Mouse (Mus musculus) heart, adult 11 months (tissue): Measurements from ENCODE around the gene Fam83f.
A peak's percentile ranks its signal among the peaks of the same experiment; 100 is the strongest.
"Not testable (repeated sequence)": the region's sequence is repeated elsewhere in the genome, so short reads cannot be mapped to it uniquely, and the experiment has no call there.

Source experiments
- DNase-seq: peaks from one replicate; pipeline ENCODE4 v3.0.0; 2022

Gene Fam83f

DNA sequence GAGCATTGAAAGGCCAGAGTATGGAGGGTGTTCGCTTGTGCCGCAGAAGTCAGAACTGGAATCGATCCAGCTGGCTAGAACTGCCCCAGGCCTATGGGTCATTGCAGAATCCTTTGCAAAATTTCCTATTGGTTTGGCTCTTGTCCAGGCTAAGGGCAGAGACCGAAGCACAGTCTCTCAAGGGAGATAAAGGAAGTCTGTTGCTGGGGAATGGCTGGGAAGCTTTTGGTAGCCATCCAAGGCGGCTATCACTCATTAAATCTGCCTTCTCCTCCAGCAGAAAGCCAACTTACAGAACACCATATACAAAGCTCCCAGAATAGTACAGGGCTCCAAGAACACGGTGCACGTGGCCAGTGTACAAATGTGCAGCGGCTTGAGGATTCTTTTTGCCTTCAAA, 35.4 kb downstream of the Fam83f start:
- peak; percentile 98 for DNase-seq

DNA sequence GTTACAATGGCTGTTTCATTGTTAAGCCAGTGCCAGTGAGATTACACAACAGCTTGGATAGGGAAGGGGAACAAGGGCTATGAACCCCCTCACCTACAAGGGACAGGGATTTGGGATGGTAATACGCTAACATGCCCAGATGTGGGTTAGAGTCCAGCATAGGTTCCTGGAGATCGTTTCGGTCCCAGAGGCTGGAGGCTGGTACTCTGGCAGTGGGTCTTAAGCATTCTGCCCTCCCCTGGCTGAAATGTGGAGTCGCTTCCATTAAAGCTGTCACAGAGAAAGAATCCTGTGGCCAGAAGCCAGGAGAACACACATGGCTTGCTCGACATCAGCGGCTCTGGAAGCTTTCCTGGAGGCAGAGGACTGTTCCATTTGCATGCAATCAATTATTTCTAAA, 37.9 kb downstream of the Fam83f start:
- peak; percentile 95 for DNase-seq

DNA sequence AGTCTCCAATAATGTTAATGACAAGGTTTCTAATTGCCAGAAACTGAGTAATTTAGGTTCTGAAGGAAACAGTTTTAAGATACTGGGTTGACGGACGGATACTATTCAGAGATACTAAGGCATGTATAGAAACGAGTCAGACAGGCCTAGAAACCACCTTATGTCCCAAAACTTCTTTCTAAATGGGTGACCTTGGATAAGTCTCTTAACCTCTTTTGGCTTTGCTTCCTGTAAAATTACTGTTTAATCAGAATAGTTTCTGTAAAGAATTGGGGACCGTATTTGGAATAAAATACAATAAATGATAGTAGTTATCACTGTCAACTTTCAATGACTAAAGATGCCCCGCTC, 38.6 kb downstream of the Fam83f start:
- DNase-seq, result no peak

DNA sequence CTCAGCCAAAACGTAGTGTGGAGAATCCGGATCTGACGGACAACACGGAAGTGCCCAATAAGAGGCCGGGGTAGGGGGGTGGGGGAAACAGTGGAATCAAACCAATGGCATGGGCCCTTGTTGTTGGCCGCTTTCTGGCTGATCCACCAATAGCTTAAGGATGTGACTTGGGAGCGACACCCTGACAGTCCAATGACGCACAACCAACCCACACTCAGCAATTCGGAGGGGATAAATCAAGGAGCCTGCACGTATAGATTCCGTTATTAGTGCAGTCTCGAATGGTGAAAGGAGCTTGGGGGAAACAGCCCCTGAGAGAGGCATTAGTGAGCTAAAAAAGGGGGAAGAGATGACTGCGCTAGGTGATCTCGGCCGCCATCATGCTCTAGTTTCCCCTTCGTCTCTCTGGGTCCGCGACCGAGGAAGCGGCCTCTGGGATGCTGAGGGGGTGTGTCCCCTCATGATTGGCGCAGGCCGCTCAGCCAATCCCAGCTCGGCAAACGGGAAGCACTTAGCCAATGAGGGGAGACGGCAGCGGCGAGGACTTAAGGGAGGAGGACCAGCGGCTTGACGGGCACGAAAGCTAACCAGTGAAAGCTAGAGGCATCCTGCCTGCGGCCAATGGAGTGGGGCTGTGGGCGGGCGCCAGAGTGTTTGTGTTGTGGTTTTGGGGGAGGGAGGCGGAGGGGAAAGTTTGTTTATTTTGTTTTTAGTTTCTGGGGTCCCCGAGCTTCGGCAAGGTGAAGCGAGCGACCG, 39.1 kb downstream of the Fam83f start, which contains the start of gene Tnrc6b:
Gene Tnrc6b (plus strand): TSS at position 706 of the 756 bp plus-strand sequence.
- DNase-seq, result peak; percentile 100

DNA sequence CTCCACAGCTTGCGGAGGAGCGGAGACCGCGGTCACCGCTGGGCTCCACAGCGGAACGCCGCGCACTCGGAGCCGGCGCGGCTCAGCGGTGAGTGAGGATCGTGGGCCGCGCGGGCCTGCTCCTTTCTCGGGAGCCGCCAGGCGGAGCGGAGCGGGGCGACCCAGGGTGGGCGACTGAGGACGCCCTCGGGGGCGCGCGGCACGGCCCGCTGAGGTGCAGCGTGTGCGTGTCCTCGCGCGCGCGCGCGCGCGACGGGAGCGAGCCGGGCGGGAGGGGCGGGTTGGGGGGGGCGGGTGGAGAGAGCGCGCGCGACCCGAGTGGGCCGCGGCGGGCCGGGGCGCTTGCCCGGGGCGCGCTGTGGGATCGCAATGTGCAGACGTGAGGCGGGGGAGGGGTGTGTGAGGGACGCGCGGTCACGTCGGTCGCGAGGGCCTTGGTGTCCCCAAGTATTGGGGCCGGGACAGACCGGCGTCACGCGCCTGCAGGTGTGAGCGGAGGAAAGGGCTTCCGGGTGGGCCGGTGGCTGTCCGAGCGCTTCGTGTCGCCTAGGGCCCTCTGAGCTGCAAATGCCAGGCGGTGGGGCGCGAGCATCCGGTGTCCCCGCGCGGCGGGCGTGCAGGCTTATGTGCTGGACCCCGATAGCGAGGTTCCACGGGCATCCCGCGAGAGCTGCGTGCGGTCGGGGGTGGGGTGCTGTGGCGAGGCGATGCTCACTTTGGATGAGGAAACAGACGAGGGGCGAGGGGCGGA, 39.9 kb downstream of the Fam83f start:
- DNase-seq, result peak; percentile 97

DNA sequence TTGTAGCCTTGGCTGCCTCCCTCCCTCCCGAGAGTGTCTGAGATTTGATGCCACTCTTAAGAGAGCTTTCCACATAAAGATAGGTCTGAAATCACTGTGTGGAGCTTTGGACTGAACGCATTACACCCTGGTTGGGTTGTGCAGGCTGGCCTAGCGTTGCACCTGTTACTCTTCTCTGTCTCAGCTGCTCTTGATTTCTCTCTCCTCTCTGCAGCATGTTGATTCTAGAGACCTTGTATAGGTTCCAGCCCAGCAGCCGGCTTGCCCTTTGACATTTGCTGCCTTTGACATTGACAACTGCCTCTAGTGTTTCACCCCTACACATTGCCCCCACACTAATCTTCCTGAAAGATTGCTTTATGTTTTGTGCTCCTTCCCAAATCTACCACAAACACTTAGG, 42.7 kb downstream of the Fam83f start:
- DNase-seq, result no peak

DNA sequence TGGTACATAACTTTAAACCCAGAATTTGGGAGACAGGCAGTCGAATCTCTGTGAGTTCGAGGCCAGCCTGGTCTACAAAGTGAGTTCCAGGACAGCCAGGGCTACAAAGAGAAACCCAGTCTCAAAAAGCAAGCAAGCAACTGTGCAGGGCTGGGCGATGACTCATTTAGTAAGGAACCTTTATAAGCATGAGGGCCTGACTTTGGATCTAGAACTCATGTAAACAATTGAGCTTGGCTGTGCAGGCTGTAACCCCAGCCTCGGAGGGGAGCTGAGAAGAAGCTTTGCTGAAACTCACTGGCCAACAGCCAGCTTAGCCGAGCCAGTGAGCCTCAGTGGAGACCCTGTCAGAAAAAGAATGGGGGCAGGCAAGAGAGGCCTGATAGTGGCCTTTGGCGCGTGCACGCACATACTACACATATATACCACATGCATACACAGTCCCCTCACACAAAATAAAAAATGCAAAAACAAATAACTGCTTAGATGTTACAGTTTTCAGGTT, 45.0 kb downstream of the Fam83f start:
- peak; percentile 93 for DNase-seq

DNA sequence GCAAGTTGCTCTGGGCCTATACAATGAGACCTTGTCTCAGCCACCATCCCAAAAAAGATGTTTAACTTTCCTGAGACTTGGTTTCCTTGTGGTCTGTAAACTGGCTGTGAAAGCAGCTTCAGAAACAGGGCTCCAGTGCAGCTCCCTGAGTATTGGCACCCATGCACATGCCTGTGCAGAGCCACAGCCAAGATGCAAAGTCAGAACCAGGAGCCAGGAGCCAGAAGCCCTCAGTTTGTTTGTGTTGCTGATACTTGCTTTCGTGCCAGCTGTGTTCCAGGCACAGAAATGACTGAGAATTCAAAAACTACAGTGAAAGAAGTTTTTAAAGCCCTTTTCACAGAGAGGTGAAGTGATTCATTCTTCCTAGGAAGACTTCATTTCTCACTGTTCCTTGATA, 45.8 kb downstream of the Fam83f start:
- peak; percentile 96 for DNase-seq

DNA sequence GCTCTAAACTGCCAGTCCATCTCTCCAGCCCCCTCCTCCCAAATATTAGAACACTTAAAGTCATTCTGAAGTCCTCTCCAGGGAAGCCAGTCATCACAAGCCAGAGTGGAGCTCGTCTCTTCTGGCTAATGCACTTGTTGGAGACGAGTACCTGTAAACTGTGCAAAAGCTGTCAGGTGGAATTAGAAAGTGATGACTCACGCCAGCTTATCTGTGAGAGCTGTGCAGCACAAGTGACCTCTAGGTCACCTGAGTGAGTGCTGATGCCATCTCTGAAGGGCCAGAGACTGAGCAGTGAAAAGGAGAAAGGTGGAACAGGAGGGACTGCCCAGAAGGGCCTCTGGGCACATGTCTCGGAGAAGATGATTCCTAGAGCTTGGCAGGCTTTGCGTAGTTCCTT, 48.6 kb downstream of the Fam83f start:
- peak; percentile 90 for DNase-seq

DNA sequence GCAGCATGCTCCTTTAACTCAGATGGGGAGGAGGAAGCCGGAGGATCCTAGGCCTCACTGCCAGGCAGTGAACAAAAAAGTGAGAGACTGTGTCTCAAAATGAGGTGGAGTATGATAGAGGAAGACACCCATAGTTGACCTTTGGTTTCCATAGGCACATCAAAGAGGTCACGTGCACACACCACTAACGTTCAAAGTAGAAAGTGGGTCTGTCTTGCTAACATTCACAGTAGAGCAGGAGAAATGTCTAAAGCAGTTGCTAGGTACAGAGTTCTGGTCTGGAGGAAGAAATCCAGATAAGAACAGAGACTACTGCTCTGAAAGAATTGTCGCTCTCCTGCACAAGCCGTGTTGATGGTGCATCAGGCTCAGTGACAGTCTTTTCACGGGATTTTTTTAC, 50.2 kb downstream of the Fam83f start:
- peak; percentile 64 for DNase-seq

DNA sequence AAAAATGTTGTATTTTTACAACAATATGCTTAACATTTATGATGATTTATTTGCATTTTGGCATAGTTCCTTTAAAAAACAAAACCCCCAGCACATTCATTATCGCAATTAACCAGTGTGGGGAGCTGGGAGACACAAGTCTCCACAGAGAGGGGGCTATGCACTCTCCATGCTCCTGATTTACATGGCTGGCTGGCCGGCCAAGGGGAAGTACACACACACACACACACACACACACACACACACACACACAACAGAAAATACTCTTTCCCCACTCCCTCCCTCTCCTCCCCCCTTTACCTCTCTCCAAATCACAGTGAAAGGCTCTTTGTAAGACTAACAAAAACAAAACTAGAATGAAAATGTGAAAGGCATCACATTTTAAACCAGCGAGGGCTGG, 50.7 kb downstream of the Fam83f start:
- peak; percentile 55 for DNase-seq

DNA sequence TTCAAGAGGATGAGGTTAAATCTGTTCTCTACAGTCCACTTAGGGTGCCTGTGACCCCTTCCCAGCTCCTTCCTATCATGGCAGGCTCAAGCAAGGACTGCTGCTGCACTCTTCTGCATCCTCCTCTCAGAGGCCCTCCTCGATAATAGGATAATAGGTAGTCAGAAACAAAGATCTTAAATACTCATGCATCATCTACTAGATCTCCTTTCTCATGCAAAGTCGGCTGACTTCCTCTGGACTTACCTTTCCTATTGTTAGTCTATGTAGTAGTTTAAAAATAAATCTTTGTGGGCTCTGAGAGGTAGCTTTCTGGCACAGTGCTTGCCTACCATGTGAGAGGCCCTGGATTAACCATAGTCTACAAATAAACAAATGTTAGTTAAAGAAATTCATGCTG, 57.8 kb downstream of the Fam83f start:
- DNase-seq, result peak; percentile 2

DNA sequence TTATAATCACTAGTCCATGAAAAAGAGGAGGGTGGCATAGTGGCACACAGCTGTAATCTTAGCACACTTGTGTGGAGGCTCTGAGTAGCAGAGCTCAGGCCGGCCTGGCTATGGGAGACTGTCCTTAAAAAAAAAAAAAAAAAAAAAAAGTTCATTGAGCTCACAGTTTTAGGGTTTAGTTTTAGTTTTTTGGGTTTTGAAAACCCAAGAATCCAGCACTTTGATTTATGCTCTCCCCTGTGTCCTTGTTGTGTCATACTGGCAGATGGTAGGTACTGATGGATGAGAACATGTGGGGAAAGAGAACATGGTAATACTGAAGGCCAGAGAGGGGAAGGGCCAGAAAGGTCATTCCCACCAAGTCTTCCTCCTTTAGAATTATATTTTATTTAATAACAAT, 59.4 kb downstream of the Fam83f start:
- no peak for DNase-seq

DNA sequence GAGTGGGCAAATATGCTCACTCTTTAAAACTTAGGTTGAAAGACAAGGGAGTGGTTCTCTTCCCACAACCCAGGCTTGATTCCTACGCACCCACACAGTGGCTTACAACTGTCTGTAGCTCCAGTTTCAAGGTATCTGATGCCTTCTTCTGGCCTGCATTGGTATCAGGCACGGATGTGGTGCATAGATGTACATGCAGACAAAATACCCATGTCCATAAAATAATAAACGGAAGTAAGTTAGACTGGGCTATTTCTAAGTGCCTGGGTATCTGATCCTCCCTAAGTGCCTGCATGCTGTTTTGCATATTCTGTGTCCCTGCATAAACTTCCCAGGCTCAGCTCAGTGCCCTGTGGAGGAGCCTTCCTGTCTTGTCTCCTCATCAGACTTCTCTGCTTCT, 59.9 kb downstream of the Fam83f start:
- DNase-seq, result peak; percentile 48

DNA sequence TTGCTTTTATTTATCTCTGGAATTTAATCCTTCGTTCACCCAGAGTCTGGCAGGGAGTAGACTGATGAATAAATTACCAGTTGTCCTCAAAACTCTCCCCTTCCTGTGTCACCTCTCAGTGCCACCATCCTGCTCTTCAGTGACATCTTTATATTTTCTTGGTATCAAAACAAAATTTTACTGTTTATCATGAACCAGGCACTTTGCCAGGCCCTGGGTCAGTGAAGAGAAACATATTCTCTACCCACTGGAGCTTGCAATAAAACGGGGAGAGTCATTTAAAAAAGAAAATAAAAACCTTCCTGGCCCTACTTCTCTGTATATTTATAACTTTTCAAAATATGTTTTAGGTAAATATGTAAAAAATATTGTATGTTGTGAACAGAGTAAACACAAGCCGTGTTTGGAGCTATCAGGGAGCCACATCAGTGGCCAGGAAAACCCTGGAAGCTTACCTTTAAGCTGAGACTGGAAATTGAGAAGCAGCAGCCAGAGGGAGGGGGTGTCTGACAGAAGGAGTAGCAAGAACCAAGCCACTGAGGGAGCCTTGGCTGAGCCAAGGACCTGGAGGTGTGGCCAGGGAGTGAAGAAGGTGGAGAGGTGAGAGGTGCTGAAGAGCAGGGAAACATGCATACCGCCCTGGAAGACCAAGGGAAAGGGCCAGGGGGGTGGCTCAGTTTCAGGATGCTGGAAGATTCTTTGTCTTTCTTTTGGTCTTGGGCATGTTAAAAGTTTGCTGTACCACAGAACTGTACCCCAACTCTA, 60.8 kb downstream of the Fam83f start:
- peak; percentile 67 for DNase-seq

DNA sequence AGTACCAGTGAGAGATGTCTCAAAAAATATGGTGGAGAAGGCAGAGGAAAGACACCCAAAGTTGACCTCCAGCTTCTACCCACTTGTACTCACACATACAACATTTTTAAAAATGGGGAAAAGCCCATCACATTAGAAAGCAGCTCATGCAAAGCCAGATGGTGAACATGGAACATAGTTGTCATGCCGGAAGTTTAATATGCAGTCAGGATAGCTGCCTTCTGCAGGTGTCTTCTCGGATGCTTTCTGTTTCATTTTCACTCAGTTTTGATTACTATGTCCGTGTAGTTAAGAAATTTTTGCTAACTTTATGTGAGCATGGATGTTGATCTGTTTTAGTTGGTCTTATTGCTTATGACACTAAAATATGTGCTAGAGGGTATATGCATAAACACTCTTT, 63.7 kb downstream of the Fam83f start:
- DNase-seq, result peak; percentile 41

DNA sequence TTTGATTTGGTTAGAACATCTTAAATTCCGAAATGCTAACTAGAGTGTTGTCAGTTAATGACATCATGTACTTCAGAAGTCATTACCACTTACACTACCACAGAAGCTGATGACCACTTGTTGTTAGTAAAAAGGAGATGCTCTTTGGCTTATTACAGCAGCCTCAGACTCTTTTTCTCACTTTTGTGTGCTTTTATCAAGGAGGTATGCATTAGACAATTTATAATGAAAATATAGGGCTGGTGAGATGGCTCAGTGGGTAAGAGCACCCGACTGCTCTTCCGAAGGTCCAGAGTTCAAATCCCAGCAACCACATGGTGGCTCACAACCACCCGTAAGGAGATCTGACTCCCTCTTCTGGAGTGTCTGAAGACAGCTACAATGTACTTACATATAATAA, 64.1 kb downstream of the Fam83f start:
- not testable (repeated sequence) for DNase-seq

DNA sequence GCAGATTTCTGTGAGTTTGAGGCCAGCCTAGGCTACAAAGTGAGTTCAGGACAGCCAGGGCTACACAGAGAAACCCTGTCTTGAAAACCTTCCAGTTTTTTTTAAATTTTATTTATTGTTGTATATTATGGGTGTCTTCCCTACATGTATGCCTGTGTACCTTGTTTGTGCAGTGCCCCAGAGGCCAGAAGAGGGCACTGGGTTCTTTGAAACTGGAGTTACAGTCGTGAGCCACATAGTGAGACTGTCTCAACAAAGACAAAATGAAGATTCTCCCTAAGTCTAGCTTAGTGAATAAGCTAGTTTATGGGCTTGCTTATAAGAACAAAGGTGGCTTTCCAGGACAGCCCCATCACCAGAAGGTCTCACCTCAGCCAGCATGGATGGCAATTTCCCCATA, 64.9 kb downstream of the Fam83f start:
- DNase-seq, result no peak

DNA sequence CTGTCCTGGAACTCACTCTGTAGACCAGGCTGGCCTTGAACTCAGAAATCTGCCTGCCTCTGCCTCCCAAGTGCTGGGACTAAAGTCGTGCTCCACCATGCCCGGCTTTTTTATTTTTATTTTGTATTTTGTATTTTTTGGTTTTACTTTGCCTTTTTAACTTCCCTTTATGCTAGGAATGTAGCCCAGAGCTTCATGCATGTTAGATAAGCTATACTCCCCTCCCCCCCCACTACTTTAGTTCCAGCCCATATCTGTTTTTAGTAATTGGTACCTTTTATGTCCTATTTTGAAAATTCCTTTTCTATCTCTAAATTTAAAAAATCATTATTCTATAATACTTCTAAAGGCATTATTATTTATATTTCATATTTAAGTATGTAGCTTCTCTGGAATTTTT, 66.6 kb downstream of the Fam83f start:
- no peak for DNase-seq

DNA sequence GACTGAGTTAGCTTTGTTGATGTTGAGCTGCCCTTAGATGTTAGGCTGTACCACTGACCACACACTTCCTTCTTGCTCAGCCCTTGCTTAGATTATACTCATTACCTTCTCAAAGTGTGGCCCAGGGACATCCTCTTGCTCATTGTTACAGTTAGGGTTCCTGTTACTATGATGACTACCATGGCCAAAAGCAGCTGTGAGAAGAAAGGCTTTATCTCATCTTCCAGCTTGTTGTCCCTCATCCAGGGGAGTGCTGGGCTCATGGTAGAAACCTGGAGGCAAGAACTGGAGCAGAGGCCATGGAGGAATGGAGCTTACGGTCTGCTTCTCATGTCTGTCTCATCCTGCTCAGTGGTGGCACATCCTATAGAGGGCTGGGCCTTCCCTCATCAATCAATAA, 68.3 kb downstream of the Fam83f start:
- DNase-seq, result peak; percentile 85

DNA sequence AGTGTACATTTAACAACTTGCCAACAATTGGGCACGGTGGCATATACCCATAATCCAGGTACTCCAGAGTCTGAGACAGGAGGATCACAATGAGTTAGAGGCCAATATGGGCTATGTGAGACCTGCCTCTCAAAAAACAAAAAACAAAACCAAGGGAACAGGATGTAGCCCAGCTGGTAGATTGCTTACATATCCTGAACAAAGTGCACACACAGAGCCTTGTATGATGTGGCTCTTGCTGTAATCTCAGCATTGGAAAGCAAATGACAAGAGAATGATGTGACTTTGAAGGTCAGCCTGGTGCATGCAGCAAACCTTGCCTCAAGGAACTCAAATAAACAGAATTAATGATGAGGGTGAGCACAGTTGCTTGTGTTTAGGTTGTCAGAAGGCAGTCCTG, 70.2 kb downstream of the Fam83f start:
- peak; percentile 64 for DNase-seq

DNA sequence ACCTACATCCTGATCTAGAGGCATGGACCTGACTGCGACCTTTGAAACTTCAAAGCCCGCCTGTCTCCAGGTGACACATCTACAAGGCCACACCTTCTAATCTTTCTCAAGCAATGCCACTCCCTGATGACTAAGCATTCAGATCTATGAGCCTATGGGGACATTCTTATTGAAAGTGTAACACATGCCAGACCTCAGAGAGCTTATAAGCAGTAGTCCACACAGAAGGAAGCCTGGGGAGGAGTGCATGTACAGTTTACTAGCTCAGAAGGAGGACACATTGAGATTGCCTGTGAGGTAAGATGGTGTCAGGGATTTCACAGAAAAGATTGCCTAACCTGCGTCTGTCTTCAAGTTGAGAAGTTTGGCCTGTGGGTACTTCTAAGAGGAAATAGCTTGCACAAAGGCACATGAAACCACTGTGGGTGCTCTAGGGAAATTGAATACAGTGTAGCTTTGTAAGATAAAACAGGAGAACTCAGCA, 71.4 kb downstream of the Fam83f start:
- peak; percentile 70 for DNase-seq

DNA sequence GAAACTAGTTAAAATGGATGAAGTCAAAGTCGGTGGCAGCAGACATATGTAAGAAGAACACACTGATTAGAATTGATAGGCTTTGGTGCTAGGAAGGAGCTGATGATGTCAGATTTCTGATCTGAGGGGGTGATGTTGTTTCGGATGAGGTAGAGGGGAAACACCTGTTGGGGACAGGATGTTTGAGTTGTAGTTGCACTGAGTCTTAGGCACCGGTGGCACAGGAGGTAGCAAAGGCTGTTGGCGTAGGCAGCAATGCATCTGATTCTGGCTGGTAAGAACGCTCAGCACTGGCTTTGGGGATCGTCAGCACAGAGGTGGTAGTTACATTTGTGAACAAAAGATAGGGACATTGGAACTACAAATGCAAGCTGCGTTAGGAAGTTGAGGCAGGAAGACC, 72.0 kb downstream of the Fam83f start:
- DNase-seq, result peak; percentile 83
